Mouse (Mus musculus) spleen, postnatal 14 days (tissue): ENCODE data around the gene Eif2ak4.

ENCODE experiments used
- DNase-seq, 2 experiments: peaks; one replicate each; pipeline ENCODE4 v3.0.0; 2021 to 2022; ENCODE audit warnings: low spot score in 2 of 2

The Eif2ak4 gene

DNA sequence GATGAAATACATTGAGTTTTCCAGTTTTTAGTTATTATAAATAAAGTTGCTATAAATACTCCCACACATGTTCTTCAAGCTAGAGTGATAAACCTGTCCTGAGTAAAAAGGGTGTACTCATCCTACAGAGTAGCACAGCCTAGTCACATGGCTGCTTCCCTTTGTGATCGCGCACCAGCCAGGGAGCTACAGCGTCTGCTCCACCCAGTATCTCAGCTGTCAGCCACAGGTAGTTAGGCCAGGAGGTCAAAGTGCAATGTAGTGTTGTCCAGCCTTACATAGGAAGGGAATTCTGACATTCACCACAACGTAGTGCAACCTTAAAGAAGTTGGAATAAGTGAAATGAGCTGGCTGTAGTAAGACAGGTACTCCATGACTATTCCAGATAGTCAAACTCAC is 17.1 kb downstream of the Eif2ak4 start:
- no peak for DNase-seq

- no peak for DNase-seq
Measured at GRCm38 (mm10) chr2:118406811-118407210, 18.4 kb downstream of the Eif2ak4 start.

- DNase-seq: no peak
Measured at GRCm38 (mm10) chr2:118408336-118408895, 20.0 kb downstream of the Eif2ak4 start.

- DNase-seq: no peak
Measured at GRCm38 (mm10) chr2:118412821-118413220, 24.4 kb downstream of the Eif2ak4 start.

DNA sequence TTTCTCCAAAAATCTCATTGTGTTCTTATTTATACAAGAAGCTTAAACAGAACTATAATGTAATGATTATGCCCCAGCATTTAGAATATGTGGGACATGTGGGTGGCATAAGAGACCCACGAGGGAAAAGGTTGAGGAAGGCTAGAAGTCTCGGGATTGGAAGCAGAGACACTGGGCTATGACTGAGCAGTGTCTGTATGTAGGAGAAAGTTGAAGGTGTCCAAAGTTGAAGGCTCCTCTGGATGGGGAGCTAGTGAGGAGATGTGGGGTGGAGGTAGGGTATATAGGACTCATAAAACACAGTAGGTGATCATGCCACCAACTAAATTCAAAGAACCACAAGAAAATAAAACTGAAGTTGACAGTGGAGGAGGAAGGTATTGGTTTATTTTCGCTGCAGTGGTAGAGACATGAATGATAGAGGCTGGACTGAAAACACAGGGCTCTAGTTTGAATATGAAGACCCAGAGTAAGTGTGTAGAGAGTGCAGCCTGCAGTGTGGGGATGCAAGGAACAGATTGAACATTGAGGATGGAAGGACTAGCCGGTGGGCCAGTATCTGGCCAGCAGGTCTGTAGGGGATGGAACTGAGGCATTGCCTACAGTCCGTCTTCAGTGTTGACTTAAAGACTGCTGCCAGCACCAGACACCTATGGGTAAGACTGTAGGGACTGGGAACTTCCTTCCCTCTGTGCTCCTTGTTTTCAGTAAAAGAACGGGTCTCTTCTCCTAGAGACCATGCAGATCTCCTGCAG is 27.4 kb downstream of the Eif2ak4 start:
- no peak for DNase-seq

GRCm38 (mm10) chr2:118418076-118418475 is 29.7 kb downstream of the Eif2ak4 start:
- DNase-seq: no peak

- DNase-seq: no peak
Measured at GRCm38 (mm10) chr2:118421951-118422350, 33.5 kb downstream of the Eif2ak4 start.

DNA sequence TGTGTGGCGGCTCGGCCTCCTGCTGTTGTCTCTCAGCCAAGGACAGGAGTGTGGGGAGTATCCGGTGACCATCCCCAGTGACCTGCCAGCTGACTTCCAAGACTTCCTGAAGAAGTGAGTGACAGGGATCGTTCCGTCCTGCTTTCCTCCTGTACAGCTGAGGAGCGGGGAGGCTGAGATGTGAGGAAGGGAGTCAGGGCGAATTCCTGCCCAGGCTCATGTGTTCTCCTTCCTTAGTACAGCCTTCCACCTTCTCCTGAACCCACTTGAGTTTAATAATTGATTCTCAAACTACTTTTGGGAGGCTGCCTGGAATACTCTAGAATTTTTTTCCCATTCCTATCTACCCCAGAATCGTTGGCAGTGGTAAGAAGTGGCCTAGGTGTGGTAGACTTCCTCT is 34.0 kb downstream of the Eif2ak4 start:
- no peak for DNase-seq

DNA sequence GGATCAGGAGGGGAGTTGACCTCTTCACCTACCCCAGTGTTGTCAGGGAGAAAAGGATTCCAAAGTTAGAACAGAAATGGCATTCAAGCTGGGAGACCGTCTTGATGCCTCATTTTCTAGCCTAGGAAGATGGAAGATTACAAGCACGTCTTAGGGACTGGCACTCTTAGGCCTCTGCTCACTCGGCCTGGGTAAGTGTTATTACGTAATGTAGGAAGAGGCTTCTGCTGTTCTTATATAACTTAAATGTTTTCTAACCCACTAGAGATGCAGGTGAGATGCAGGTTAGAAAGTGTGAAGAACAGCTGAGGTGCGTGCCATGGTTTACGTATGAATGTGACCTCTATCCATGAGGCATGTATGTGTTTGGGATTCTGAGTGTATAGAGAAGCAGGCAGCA is 39.9 kb downstream of the Eif2ak4 start:
- no peak for DNase-seq

GRCm38 (mm10) chr2:118429297-118429696 is 40.9 kb downstream of the Eif2ak4 start:
- DNase-seq: no peak

GRCm38 (mm10) chr2:118430630-118431029 is 42.2 kb downstream of the Eif2ak4 start:
- no peak for DNase-seq

GRCm38 (mm10) chr2:118431589-118431988 is 43.2 kb downstream of the Eif2ak4 start:
- peak in 1 of 2 experiments; percentile 15 for DNase-seq

- DNase-seq: no peak
Measured at GRCm38 (mm10) chr2:118442172-118442571, 53.8 kb downstream of the Eif2ak4 start.

DNA sequence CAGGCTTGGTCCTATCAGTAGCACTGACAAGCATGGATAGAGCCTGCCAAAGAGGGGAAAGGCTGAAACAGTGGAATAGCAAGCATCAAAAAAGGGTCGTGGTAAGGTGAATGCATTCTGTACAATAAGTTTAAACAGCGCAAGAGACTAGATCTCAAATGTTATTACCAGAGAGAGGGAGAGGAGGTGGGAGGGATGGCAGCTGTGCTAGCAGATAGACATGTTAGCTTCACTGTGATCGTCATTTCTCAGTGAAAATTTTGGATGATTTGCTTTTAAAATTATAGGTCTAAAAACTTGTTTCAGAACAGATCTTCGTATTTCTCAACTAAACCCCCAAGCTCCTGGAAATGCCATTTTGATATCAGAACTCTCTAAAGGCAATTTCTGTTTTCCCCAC is 54.3 kb downstream of the Eif2ak4 start:
- DNase-seq: no peak

DNA sequence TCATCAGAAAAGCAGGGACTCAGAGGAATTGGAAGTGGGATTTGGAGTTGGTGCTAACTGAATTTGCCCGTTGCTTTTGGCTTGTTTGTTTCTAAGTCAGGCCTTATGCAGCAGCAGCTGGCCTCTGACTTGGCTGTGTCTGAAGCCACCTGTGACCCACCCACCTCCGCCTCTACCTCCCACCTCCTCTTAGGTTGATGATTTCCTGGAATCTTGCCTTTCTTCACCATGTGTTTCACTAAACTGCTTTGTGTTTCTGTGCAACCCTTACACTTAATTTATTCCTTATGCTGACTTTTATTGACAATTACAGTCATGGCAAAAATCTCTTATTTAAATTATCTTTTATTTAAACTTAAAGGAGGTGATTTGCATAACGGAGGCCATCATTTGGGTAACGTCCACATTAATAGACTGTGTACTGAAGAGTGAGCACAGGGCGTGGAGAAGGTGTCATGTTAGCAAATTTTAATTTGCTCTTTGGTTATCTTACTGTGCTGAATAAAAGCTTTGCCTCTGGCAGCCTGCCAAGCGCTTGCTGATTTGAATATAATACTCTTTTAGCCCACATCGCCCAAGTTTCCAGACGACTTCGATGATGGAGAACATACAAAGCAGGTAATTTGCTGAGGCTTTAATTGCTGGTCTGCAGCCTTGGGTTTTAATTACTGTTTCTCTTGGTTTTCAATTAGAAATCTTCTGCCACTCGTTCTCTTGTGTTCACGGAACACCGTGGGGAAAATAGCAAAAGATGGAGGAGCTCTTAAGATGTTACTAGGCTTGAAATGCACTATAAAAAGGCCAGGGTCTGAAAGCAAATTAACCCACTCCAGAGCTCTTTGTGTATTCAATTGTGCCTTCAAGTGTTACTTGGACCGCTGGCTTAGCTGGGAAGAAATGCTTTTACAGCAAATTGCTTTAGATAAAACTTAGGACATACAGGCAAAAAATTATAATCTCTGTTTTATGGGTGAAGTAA is 57.6 kb downstream of the Eif2ak4 start:
- DNase-seq: no peak

- DNase-seq: no peak
Measured at GRCm38 (mm10) chr2:118448181-118448580, 59.8 kb downstream of the Eif2ak4 start.

DNA sequence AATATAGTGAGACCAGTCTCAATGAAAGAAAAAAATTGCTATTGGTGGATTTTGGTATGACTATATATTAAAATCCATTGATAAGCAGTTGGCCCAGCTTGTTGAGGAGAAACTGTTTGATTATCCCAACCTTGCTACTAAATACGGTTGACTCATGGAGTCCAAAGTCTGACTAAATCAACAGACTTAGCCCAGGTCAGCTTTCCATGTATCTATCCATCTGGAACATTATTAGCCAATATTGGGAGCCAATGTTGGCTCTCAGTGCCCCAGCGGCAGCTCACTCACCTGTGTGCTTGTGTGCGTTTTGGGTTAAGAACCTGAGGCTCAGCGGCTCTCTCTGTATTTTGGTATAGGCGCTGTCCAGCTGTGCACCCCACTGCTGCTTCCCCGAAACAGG is 62.6 kb downstream of the Eif2ak4 start:
- DNase-seq: no peak

DNA sequence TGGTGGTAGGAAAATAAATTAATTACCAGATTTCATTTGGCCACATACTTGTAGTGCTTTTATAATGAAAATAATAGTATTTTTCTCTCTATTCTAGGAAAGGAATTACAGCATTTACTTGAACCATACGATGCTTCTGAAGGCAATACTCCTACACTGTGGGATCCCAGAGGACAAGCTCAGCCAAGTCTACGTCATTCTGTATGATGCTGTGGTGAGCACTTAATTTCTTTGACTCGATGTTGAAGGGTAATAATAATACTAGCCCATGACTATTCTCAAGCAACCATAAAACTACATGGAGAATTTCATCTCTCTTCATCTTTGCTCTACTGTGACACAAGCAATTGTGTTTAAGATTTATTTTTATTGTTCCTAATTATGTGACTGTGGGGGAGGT is 68.6 kb downstream of the Eif2ak4 start:
- DNase-seq: no peak

- DNase-seq: no peak
Measured at GRCm38 (mm10) chr2:118457463-118458261, 69.2 kb downstream of the Eif2ak4 start.

- DNase-seq: no peak
Measured at GRCm38 (mm10) chr2:118461480-118462165, 73.2 kb downstream of the Eif2ak4 start.

DNA sequence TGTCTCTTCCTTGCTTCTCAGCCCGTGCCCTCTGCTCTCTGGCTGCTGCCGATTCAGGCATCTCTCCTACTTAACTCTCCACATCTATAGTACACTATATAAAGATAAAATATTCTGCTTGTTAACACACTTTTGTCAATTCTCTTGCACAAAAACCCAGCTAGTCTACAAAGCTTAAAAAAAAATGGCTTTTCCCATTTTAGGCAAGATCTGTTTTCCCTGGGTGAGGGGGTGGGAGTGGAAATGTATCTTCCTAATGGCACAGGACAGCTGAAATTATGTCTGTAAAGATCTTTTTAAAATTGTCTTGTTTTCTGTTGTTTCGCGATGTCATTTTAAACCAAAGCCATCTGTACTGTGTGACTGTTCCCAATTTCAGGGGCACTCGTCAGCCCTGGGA is 75.1 kb downstream of the Eif2ak4 start:
- no peak for DNase-seq
